Mouse (Mus musculus) yolk sac, embryonic 10.5 days (tissue): ENCODE results near the gene Gm13889.

Experiments
- DNase-seq: peaks from one replicate; pipeline ENCODE4 v3.0.0-alpha.2; 2017; ENCODE audit warnings: low spot score

Gene Gm13889

DNA sequence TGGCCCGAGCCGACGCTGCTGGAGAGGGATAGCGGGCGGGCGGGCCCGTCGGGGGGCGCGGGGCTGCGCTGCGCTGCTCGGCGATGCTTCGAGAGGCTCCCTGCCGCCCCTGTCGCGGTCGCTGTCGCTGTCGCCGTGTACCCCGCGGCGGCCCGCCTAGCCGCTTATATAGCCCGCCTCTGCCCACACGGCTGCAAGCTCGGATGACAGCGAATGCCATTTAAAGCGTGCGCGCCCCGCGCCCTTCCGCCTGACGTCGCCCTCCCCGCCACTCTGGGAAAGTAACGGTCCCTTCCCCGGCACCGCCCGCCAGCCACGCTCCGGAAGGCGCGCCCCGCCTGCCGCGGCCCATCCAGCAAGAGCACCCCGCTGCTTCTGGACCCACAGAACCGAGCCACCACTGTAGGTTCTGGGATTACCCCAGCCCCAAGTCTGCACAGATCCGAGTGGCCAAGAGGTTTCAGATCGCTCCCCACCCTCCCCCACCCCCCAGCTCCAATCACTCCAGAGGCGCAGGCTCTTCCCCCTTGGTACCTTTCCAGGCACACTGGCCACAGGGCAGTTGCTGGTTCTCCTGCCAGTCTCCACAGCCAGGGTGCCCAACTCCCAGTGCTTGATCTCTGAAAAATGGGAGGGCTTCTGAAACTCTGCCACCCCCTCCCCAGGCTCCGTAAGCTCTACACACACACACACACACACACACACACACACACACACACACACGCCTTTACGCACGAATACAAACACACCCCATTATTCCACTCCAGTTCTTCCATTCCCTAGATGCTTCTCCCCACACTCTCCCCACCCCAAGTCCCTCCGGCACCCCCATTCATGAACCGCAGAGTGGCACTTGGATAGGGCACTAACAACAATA is at the start of gene Gm13889:
Gene Gm13889 (minus strand): TSS at position 294 of the 877 bp plus-strand sequence.
- DNase-seq: peak; percentile 22

DNA sequence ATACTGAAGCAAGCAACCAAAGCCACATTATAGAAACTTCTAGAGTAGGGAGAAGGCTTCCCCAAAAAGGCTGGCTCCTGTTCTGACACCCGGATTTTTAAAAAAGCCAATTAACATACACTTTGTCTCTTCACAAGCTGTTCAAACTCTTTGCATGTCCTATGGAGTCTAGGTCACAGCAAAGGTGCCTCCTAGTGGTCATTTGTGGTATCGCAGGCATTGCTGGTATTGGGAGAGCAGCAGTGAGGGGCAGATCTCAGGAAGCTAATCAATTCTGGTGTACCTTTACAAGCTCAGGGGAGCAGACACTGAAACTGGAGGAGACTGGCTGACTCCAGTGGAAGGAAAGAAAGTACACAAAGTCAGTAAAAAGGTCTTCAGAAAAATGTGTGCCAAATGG is 45.3 kb upstream of the Gm13889 start:
- peak; percentile 48 for DNase-seq

DNA sequence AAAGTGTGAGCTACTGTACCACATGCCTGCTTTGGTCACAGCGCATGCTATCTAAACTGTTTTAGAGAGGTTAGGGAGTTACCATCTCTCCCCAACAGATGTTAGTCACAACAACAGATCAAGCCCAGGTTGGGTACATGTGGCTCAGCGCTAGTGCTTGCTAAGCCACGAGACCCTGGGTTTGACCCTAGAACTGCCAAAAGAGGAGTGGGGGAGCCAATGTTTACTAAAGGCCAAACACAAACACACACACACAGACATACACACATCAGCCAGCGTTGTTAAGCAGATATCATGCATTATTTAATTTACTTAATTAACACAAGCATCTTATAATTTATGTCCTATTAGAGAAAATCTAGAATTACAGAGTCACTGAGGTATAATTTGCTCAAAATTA is 44.9 kb upstream of the Gm13889 start:
- no peak for DNase-seq

DNA sequence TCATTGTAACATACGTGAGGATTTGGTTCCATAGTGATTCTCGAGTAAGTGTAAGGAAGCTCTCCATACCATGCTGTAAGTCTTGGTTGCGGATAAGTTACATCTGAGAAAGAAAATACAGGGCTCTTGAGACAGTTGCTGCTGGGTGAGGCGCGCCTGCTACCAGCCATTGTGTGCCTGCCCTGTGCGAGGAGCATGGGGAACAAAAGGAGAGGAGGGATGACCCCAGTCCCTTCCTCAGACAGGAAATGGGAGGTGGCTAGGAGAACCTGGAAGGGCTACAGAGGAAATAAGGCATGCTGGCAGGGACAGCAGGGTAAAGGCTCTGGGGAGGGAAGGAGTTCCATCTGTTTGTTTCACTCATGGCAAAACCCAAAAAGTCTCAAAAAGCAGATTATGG is 44.4 kb upstream of the Gm13889 start:
- no peak for DNase-seq

DNA sequence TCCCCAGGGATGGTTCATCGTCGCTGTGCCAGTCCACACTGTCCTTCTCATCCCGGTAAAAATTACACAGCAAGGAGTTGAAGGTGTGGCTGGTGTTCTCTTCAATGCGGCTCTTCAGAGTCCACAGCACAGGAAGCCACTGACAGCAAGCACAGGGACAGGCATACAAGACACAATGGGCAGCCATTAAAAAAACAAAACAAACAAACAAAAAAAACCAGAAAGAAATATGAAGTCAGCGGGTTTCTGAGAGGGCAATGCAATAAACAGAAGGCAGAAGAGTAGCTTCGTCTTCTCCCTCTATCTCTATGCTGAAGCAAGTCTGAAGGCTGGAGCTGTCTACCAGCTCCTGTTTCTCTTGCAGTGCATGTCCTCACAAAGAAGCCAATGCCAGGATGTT is 39.3 kb upstream of the Gm13889 start, which contains the start of gene Gm27027:
Gene Gm27027 (minus strand): TSS at position 101 of the 400 bp plus-strand sequence.
- no peak for DNase-seq

DNA sequence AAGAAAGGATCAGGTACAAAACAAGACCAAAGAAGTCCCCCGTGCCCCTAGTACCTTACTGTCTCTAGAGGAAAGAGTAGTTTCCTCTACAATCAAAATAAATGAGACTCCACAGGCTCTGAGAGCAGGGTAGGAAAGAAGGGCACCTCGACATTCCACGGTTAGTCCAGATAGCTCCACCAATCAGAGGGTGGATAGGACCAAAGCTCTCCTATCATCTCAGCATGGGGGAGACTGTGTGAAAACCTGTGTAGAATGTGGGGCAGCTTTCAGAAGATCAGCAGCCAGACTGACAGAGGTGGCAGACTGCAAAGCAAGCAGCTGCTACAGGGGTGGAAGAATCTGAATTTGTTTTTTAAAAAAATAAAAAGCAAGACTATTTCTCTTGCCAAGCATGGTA is 35.8 kb upstream of the Gm13889 start:
- no peak for DNase-seq

DNA sequence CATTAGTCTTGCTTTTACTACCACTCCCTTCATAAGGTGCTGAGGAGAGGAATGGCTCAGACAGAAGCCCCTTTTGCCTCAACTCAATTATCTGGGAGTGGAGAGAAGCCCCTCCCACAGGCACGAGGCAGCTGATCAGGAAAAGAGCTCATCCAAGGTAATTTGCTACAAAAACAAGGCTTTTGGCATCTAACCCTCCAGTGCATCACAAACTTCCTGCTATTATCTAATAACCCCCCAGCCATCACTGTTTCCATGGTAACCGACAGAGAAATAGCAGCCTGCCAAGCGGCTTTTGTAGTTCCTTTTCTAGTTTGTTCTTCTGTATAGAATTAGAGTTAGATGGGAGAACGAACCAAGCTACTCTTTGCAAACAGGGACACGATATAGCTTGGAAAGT is 35.3 kb upstream of the Gm13889 start:
- no peak for DNase-seq

DNA sequence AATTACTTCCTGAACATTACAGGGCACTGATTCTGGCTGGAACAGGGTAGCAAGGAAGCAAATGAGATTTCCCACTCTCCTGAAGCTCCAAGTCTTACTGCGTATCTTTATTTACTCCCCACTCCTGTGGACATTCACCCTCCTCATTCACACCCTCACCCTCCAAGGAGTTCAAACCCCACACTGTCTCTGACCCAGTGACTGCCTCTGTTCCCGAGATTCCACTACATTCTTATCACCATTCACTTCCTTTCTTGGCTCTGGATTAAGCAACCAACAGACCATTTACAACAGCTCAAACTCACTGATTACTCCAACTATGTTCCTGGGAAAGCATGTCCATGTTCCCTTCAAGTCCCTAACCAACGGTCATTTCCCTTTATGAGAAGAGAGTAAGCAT is 34.3 kb upstream of the Gm13889 start:
- no peak for DNase-seq

DNA sequence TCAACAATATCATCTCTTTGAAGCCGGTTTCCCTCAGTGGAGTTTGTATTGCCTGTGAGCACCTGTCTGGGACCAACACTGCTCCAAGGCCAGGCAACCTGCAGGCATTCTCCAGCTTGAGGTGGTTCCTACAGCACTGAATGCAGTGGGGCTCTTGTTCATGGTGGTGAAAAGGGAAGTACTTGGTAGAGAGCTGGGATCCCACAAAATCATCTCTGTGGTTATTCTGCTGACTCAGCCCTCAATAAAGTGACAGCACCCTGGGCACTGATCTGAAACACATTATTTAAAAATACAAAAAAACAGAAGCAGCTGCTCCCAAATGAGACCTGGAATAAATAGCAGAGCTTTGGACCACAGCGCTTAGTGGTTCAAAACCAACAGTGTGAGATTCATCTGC is 31.4 kb upstream of the Gm13889 start:
- DNase-seq: no peak

DNA sequence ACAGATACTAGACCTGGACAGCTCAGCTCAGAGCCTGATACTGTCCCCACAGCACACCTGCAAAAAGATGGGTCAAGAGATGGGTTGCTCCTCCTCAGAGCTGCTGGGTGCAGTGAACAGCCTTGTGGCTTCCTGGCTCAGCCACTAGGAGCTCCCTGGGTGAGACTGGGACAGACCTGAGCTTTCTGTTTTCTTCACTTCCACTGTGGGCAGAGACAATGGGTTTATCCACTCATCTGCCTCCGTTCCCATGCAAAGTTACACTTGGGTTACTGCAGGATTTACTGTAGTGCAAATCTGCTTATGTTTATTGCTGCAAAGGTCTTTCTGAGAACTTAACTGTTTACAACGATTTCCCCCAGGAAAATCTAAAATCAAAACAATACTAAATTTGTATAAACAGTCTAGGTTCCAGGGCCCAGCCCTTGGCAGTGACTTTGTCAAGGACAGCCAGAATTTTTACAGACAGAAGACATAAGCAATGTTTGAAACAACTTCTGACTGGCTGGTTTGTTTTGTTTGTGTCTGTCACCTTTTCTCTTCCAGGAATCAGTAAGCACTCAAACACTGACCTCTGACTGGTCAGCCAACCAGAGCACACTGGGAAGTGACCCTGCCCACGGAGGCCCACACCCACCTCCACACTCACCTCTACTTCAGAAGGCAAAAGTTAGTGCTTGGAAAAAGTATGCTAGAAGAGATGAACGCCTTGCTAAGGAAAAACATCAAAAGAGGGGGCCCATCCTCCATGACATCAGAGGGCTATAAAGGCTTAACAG is 25.6 kb upstream of the Gm13889 start:
- DNase-seq: no peak

DNA sequence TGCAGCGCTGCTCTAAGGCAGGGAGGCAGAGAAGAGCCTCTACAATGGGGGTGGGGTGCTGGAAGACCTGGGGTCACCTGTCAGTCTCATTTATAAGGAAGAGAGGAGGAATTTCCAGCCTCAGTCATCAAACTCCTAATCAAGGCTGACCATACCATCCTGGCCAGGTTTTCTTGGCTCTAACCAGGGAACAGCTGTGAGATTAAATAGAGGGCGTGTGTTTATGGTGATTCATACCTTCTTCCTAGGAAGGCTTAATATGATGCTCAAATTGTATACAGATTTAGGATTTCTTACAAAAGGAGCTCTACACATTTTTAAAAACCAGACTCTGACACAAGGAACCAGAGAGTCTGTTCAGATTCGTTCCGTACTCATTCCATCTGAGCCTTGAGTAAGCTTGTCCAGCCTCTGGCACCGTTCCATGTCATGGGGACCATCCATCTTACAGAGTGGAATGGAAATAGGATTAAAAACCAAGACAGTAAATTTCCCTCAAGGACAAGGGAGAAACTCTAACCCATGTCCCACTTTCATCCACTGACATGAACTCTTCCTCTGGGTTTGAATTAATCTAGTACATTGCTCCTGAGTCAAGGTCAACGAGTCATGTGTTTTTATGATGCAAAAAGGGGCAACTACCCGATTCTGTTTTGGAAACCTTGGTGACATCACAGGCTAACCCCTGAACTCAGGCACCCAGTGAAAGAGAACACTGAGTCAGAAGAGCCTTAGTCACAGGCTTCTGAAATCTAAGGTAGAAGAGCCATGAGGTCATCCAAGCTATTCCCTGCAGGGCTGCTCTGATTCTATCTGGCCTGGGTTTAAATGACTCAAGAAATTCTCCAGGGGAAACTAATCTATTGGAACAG is 22.5 kb upstream of the Gm13889 start:
- DNase-seq: no peak

DNA sequence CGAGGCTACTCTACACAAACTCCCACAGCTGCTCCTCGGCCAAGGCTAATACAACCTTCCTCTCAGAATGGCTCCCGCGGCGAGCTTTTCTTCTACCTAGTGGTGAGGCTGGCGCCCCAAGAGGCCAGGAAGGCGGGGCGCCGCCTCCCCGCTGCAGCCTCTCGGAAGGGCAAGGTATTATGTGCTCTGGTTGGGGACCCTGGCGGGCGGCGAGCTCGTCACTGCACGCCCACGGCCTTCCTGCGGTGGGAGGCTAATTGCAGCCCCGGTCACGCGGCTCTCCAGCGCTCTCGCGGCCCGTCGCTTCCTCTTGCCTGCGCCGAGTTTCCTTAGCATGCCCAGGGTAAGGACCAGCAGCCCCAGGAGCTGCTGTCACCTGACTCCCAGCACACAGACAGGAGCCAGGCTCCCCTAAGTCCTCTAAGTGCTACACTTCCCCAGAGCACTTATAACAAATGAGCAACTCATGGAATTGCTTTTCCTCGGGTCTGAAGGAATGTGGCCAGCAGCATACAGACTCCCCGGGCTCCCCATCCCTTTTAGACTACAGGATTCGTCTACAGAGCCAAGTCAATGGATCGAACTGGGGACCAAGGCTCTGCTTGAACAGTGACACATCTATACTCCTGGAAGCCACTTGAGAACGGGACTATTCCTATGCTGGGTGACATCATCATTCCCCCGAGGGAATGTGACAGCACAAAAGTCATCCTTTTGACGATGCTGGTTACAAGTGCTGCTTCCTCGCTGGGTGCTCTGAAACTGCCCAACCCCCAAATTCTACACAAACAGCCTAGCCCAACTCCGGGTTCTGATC is 19.6 kb upstream of the Gm13889 start:
- no peak for DNase-seq

DNA sequence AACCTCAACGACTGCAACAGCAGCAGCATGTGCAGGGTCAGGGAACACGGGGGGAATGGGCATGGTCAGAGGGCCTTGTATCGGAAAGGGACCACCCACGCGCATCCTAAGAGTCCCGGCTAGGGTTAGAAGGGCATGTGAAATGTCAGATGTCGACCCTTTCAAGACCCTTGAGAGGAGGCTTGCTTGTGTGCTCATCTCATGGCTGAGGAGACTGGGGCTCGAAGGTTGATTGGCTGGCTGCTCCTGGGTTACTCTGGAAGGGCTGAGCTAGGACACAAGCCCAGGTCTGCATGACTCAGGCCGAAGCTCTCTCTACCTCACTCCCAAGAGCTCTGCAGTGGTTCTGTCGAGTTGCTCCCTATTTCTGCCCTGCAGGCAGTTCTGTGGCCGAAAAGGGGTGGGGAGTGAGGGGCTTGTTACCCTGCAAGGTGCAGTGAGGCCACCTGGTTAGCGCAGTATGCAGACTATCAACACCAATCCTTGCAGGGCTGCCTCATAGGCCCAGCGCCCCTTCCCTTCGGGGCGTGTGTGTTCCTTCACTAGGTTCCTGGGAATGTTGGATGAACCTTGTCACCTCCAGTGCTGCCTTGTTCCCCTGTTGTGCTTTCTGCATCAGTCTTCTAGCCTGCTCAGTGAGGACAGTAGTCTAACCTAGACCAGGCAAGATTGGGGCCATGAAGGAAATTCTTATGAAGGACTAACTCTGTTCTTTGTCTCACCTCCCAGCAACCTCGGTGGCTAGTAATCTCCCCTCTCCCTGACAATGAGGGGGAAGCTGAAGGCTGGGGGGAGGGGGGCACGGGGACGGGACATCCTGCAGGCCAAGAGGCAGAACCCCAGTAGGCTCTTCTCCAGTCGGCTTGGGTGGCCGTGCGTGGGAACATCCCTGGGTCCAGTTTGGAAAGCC is 18.8 kb upstream of the Gm13889 start:
- no peak for DNase-seq

DNA sequence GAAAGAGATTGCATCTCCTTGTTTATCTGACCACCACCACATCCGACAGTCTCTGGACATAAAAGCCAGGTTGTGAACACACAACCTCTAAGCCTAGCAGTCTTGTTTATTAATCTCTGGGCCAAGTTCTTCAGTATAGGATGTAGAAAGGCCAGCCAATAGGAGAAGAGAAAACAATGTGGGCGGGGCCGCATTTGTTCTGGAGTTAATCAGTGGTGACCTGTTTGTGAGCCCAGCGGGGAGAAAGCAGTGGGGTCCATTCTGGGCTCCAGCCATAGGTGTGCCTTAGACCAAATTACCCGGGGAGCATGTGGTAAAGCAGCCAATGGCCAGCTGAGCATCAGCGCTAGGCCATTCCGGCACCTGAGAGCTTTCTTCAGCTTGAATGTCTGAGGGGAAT is 18.0 kb upstream of the Gm13889 start:
- no peak for DNase-seq

DNA sequence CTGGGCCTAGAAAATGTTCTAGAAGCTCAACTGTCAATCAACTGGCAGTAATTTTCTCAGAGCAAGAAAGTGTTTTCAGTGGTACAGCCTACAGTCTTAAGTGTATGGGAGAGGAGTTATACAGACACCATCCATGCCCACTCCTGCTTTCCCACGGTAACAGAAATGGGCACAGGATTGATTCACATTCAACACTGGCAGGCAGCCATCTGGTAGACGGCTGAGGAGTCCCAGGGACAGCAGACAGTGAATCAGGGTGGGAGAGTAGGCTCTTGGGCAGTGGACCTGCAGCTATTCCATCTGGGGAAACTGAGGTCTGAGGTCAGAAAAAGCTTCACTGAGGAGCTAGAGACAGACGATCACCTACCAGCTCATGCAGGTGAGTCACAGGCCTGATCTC is 14.6 kb upstream of the Gm13889 start:
- DNase-seq: no peak

DNA sequence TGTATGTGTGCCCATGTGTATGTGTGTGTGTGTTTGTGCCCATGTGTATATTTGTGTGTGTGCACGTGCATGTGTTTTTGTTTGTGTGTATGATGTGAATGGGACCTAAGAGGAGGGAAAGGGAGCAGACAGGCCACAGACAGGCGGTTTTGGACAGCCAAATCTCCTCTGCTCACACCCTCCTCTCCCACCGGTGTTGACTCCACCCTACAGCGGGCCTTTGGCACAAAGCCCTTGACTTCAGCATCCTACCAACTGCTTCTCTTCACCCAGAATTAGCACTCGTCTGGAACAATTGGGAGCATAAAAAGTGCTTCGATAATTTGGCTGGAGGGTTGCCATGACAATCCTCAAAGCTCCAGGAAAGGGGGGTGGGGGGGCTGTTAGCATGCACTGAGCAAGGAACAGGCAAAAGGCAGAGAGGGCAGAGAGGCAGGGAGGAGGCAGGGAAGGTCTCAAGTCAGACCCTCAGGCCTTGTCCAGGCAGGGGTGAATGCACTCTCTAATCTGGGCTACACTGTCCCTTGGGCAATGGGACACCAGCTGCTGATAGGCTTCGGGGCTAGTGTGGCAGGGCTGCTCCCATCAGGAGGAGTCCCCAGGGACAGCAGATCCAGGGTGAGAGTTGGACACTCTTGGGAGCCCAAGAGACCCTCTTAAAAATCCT is 7.6 kb upstream of the Gm13889 start:
- no peak for DNase-seq

DNA sequence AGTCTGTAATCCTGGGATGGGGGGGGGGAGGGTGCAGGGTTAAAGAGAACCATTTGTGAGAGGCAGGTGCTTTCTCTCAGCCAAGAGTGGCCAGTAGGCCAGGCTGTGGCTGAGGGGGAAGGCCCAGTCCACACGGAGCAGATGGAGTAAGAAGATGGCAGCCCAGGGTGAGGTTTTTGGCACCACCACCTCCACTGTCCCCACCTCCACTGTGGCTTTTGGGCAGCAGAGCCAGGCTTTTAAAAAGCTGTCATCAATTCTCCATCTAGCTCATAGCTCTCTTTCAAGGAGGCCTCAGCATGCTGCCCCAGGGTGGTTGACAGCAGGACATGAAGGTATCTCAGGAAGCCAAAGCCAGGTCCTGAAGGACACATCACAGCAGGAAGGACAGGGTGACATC is 6.8 kb upstream of the Gm13889 start:
- DNase-seq: no peak

DNA sequence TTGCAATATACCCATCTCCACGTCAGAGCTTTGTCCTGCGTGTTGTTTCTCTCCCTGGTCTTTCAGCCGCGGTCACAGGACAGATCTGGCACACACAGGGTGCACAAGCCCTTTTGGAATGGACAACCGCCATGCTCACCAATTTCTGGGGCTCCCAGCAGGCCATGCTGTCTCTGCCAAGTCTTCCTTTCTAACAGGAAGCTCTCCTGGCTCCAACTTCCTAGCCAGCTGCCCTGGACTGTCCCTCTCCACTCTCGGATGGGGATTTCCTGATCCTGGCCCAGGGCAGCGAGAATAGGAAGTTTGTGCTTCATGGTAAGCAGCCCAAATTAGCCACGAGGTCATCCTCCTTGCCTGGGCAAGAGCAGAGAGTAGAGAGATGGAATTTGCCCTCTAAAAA is 4.7 kb upstream of the Gm13889 start:
- no peak for DNase-seq

DNA sequence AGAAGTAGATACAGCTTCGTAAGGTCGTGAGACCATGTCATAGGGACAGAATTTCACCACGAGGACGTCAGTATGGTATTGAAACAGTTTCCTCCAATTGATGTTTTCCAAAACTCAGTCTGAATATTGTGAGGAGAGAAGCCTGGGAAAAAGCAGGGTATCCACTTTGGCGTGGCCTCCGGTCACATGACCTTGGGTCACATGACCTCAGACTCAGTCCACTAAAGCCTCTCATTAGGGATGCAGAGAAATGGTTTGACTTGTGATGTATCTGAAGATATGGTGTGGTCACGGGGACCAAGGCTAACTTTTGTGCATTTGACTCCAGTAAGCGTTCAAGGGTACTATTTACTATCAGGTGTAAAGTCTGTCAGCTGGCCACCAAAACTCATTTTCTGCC is 2.3 kb upstream of the Gm13889 start:
- DNase-seq: no peak

DNA sequence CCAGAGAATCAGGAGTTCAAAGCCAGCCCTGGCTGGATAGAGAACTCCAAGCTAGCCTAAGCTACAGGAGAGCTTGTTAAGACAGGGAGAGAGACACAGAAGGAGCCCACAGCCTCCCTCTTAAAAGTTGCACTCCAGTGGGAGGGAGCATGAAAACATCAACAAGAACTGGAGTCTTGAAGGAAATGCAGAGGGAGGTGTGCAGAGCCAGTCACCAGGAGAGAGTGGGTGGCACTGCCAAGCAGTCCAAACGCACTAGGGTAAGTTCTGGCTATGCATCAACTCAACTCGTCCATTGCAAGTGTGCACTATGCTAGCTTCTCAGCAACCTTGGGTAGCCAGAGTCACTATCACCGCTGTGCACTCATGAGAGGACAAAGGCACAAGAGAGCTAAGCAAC is 1.2 kb upstream of the Gm13889 start:
- DNase-seq: no peak
